Mouse (Mus musculus): ENCODE data around the gene Rpl22l1.
"Not testable (repeated sequence)": the region's sequence is repeated elsewhere in the genome, so short reads cannot be mapped to it uniquely, and the experiment has no call there.

Gene Rpl22l1

DNA sequence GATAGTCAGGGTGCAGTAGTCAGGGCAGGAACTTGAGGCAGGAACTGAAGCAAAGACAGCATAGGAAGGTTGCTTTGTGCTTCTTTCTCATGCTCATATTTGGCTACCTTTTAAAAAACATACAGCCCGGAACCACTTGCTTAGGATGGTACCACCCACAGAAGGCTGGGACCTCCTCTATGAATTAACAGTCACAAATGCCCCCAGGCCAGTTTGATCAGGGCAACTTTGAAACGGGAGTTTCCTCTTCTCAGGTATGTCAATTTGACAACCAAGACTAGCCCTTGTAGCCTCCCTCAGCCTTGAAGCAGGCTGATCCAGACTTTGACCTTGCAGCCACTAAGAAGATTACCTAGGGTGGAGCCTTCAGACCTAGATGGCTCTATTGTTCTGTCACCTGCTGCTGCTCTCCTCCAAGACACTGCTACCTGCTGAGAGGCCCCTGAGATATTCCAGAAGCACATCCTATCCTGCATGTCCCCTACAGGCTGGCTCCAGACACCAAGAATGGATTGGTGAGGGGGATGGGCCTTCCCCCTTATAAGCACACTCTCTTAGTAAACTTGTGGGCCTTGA, 31.6 kb downstream of the Rpl22l1 start:
- DNase-seq (ENCODE audit: extremely low spot score), result no peak

DNA sequence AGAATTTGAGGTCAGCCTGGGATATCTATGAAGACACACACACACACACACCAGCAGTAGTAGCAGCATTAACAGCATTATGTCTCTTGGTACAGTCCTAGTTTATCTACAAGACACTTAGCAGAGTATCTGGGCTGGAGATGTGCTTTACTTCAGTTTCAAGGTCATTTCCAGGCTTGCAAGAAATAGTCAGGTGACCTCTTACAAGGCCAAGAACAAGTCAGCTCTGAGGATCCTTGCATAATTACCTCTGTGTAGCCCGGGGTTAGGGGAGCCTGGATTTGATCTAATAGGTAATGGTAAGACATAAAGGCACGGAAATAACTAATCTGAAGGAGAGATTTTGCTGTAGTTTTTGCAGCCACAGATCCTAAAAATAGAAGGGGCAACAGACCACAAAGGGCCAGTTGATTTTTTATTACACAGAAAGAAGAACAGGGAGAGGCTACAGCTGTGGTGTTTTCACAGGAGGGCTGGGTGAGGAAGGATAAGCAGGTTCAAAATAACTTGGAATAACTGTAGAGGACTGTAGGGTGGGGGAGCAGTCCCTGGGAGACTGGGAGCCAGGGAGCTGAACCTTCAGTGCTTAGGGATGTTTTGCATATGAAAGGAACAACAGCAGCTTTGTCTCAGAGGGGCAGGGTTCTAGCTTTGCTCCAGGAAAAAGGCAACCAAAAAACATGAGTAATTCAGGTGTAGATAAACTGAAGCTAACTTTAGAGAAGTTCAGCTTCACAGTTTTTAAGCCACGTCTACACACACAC, 36.8 kb downstream of the Rpl22l1 start:
- DNase-seq (ENCODE audit: extremely low spot score), result no peak

DNA sequence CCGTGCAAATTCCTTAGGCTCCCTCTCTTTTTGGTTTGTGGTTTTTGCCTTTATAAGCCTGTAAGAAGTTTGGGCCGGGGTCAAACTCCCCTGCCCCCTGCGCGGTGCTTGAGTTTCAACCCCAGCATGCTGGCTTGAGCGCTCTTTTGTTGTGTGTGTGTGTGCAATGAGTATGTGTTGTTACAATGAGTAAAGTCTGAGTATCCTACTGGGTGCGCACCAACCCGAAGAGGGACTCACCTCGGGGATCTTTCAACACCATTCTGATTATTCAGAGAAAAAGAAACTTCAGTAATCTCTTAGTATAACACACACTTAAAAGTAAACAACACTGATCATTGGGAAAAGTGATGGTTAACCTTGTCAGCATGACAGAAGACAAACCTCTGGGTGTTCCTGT, 38.0 kb downstream of the Rpl22l1 start:
- no peak for DNase-seq (ENCODE audit: extremely low spot score)

- DNase-seq (ENCODE audit: extremely low spot score), result no peak
Measured at GRCm38 (mm10) chr3:28847115-28847514, 41.9 kb downstream of the Rpl22l1 start.

DNA sequence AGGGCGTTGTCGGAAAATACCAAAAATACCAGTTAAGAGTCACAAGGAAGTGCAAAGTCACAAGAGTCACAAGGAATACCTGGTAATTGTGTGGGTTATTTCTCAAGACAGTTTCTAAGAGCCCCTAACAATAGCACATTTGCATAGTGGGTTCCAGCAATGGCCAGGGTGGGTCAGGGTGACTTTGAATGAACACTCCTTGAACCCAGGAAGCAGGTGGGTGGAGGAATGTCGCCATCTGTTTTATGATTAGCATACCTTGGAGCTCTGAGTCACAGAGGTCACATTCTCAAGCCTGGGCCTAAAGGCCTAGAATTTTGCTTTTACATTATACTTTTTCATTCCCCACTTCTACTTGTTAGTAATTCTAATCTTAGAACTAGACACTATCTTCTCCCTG, 46.9 kb downstream of the Rpl22l1 start:
- not testable (repeated sequence) for DNase-seq (ENCODE audit: extremely low spot score)

All from embryo, embryonic 9.5 days (tissue).